Mouse (Mus musculus): ENCODE data around the gene Gsta1. TPM values are rescaled to one million over a fixed set of nuclear protein-coding genes. Genes with fewer than 3 reads are reported as not detected.
A peak's percentile ranks its signal among the peaks of the same experiment; 100 is the strongest.
"Not testable (repeated sequence)": the region's sequence is repeated elsewhere in the genome, so short reads cannot be mapped to it uniquely, and the experiment has no call there.

Gene Gsta1
- not detected in 2 replicates for polyA plus RNA-seq (2015; fragmentation: Nextera tagmentation; extraction: Ambion mirVana)

DNA sequence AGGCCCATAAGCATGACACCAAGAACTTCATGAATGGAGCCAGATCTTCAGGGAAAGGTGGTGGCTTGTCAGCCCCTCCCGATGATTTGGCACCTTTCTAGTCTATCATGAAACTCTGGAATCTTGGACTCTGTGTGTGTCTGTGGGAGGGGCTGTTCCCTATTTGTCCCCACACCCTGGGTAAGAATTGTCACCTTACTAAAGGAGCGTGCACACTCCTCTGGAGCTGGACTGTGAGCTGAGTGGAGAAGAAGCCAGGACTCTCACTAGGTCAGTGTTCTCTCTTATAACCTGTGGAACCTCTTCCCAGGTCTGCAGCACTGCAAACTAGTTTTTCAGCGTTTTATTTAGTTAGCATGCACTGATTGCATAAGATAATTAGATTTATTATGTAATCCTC, at the start of gene Gsta1:
Gsta1 (plus strand) TSS at position 196 of the 400 bp plus-strand sequence.
- ATAC-seq (ENCODE audit: low FRiP score, low read depth); H3K4me3 ChIP-seq; H3K36me3 ChIP-seq; H3K4me2 ChIP-seq; H3K9me3 ChIP-seq; H3K27me3 ChIP-seq; H3K4me1 ChIP-seq (replicated peaks); H3K27ac ChIP-seq (replicated peaks); H3K9ac ChIP-seq: not testable (repeated sequence)
- WGBS = 100% methylated on average over 1 of the region's 3 CpGs

DNA sequence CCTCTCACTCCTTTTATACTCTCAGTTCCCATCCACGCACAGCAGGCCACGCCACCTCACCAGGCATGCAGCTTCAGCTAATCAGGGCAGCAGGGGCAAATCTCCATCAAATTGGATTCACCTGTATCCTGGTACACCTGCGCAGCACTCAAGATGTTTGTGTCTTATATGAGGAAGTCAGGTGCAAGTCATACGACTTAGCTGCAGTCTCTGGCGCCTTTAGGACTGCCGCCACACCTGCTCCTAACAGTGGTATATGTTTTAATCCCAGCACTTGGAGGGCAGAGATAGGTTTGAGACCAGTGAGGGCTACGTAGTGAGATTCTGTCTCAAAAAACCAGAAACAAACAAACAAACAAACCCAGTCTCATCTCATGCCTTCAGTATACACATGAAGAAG, 48.0 kb upstream of the Gsta1 start, which contains the start of gene Gsta4:
Gsta4 (plus strand) TSS at position 301 of the 400 bp plus-strand sequence.
- not testable (repeated sequence) for H3K9ac ChIP-seq; H3K4me1 ChIP-seq (replicated peaks); ATAC-seq (ENCODE audit: low FRiP score, low read depth)

DNA sequence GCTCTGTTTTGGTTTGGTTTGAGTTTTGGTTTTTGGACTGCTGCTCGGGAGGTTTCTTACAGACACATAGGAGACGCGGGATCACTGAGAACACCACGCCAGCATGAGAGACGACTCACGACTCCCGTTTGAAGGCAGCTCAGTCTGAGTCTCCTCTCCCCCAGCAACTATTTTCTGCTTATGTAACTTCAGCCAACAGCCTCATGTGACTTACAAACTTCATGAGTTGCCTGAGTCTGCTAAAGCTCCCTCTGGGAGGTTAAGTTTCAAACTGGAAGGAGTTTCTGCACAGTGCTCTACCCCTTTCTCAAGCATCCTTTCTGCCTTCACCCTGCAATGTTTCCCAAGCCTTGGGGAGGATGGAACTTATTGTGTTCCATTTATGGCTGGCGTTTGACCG, 44.8 kb upstream of the Gsta1 start:
- Histone ChIP-seq H3K4me1 (replicated peaks) (peaks cover 3% of the 10 kb centered on the region), H3K36me3 (no peaks in the 10 kb centered on the region), H3K27me3 (0 out of 2 replicates have a peak, but pooled peaks cover 10% of the 10 kb centered on the region), H3K27ac (replicated peaks) (no peak overlapping the region), H3K9ac (no peak overlapping the region), H3K4me2 (no peak overlapping the region), H3K9me3 (no peaks in the 10 kb centered on the region), H3K4me3 (no peak overlapping the region)
- WGBS = 90% methylated on average over 9 of the region's 9 CpGs
- ATAC-seq (ENCODE audit: low FRiP score, low read depth) = no peak

More for the DNA sequence above, 48.0 kb upstream of the Gsta1 start, which contains the start of gene Gsta4:
- not testable (repeated sequence) for H3K9me3 ChIP-seq; H3K36me3 ChIP-seq; H3K27me3 ChIP-seq; H3K27ac ChIP-seq (replicated peaks); H3K4me3 ChIP-seq; H3K4me2 ChIP-seq
- WGBS = 95% methylated on average over 4 of the region's 7 CpGs

DNA sequence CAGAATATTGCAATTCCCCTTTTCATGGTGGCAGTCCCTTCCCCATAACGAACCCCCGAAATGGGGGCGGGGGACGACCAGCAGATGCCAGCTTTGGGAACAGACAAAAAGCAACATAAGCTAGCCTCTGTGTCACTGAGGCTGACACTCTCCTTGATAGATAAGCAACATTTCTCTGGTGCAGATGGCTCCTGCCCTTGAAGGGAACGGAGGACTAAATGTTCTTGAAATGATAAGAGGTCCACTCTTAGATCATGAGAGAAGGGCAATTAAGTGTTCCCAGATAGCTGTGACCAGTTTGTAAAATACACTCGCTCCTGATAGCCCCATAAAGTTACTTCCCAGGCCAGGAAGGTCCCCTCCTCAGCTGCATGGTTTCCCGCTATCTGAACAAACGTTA, 41.5 kb upstream of the Gsta1 start:
- 0 out of 2 replicates have a peak, but pooled peaks cover 10% of the 10 kb centered on the region for H3K27me3 ChIP-seq
- WGBS = 87% methylated on average over 8 of the region's 8 CpGs
- ATAC-seq (ENCODE audit: low FRiP score, low read depth) = no peak
- H3K4me2 ChIP-seq = no peak overlapping the region
- H3K27ac ChIP-seq (replicated peaks) = no peak overlapping the region
- H3K36me3 ChIP-seq = no peaks in the 10 kb centered on the region
- H3K9ac ChIP-seq = no peak overlapping the region
- H3K9me3 ChIP-seq = no peaks in the 10 kb centered on the region
- peaks cover 19% of the 10 kb centered on the region for H3K4me1 ChIP-seq (replicated peaks)
- H3K4me3 ChIP-seq = no peak overlapping the region

DNA sequence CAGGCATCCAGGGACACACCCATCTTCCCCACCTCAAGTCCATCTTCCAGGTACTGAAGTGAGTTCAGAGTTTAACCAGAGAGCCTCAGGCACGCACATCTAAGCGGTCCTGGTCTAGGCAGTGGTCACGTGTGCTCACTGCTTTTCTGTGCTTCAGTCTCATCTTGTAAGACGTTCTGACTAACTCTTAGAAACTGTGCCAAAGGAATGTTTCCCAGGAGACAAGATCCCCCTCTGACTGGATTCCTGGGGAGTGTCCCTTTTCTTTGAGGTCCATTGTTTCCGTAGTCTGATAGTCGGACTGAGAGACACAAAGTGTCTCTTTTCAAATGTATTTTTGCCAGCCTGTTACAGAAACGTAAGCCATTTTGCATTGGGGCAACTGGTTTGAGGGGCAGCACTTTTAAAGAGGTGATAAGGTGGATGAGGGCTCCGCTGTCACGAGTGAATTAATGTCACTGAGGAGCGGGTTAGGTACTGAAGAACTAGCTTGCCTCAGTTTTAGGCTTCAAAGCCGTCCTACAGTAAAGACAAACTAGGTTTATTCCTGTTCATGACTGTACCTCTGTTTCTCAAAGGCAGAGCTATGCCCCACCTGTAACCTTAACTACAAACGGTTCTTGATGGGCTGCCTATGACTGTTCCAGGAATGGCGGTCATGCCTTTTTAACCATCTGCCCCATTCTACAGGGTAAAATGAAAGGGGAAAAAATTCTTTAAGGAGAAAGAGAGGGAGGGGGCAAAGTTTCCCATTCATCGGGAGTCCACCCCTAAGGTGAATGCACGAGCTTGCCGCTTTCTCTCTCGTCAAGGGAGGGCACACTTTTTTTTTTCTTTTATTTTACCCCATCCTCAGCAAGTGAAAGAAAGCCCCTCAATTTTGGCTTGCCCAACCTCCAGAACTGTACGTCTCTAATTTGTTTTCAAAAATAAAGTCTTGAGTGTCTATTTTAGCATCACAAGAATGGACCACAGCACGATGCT, 39.5 kb upstream of the Gsta1 start:
- H3K27me3 ChIP-seq = 0 out of 2 replicates have a peak, but pooled peaks cover 10% of the 10 kb centered on the region
- peak overlapping the region; percentile 38 for H3K4me3 ChIP-seq
- H3K4me1 ChIP-seq (replicated peaks) = peaks cover 19% of the 10 kb centered on the region
- H3K9ac ChIP-seq = 0 out of 2 replicates have a peak overlapping the region, but pooled peaks have one; percentile 18
- 2% methylated on average over 19 of the region's 19 CpGs for WGBS
- H3K36me3 ChIP-seq = no peaks in the 10 kb centered on the region
- peak; percentile 43; the same call in 1 of the 2 replicates for ATAC-seq (ENCODE audit: low FRiP score, low read depth)
- peak overlapping the region; percentile 63 for H3K4me2 ChIP-seq
- H3K27ac ChIP-seq (replicated peaks) = no peak overlapping the region
- H3K9me3 ChIP-seq = no peaks in the 10 kb centered on the region

GRCm38 (mm10) chr9:78191736-78192135, 38.7 kb upstream of the Gsta1 start:
- 0 out of 2 replicates have a peak overlapping the region, but pooled peaks have one; percentile 18 for H3K9ac ChIP-seq
- peak; percentile 60 for ATAC-seq (ENCODE audit: low FRiP score, low read depth)

GRCm38 (mm10) chr9:78193902-78194597, 36.4 kb upstream of the Gsta1 start:
- ATAC-seq (ENCODE audit: low FRiP score, low read depth) = 0 out of 2 replicates have a peak, but pooled peaks have one; percentile 13
- H3K9me3 ChIP-seq = no peaks in the 10 kb centered on the region
- H3K27me3 ChIP-seq = 0 out of 2 replicates have a peak, but pooled peaks cover 10% of the 10 kb centered on the region
- no peaks in the 10 kb centered on the region for H3K36me3 ChIP-seq
- no peak overlapping the region for H3K9ac ChIP-seq
- WGBS = 51% methylated on average over 9 of the region's 9 CpGs
- no peak overlapping the region for H3K4me2 ChIP-seq
- no peak overlapping the region for H3K4me3 ChIP-seq
- H3K27ac ChIP-seq (replicated peaks) = no peak overlapping the region
- peaks cover 19% of the 10 kb centered on the region for H3K4me1 ChIP-seq (replicated peaks)

More at GRCm38 (mm10) chr9:78191736-78192135, 38.7 kb upstream of the Gsta1 start:
- Histone ChIP-seq H3K4me1 (replicated peaks) (peaks cover 19% of the 10 kb centered on the region), H3K4me2 (peak overlapping the region; percentile 63), H3K36me3 (no peaks in the 10 kb centered on the region), H3K9me3 (no peaks in the 10 kb centered on the region), H3K27ac (replicated peaks) (no peak overlapping the region), H3K4me3 (peak overlapping the region; percentile 38), H3K27me3 (0 out of 2 replicates have a peak, but pooled peaks cover 10% of the 10 kb centered on the region)
- WGBS = under 1% methylated on average over 18 of the region's 18 CpGs

DNA sequence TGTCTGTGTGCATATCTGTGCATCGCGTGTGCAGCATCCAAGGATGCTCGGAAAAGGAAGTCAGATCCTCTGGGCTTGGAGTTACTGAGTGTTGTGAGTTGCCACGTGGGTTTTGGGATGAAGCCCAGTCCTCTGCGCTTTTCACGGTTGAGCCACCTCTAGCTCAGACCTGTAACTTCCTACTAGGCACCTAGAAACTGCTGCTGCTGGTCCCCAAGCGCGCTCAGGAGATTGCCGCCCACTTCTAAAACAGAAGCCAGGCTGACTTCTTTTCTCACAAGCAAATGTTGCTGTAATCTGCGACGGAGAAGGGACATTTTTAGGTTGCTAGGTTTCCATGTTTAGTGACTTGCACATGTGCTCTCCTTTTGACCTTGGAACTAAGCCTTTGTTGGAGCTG, 35.4 kb upstream of the Gsta1 start:
- no peak overlapping the region for H3K9ac ChIP-seq
- ATAC-seq (ENCODE audit: low FRiP score, low read depth) = no peak
- H3K27me3 ChIP-seq = 0 out of 2 replicates have a peak, but pooled peaks cover 4% of the 10 kb centered on the region
- peaks cover 19% of the 10 kb centered on the region for H3K4me1 ChIP-seq (replicated peaks)
- H3K27ac ChIP-seq (replicated peaks) = no peak overlapping the region
- H3K4me2 ChIP-seq = no peak overlapping the region
- 80% methylated on average over 11 of the region's 11 CpGs for WGBS
- H3K9me3 ChIP-seq = no peaks in the 10 kb centered on the region
- H3K36me3 ChIP-seq = no peaks in the 10 kb centered on the region
- H3K4me3 ChIP-seq = no peak overlapping the region

DNA sequence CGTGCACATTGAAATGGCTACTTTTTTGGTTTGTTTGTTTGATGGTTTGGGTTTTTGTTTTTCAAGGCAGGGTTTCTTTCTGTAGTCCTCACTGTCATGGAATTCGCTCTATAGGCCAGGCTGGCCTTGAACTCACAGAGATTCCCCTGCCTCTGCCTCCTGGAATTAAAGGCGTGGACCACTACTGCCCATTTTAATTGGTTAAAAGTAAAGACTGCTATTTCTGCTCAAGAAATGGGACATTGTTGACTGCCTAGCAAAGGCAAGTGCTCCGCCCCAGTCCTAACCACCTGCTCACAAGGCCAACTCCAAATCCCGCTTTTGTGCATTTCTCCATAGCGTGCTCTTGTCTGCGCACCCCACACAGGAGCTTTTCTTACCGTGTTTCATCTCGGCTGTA, 32.7 kb upstream of the Gsta1 start:
- 93% methylated on average over 9 of the region's 9 CpGs for WGBS
- H3K9ac ChIP-seq = no peak overlapping the region
- ATAC-seq (ENCODE audit: low FRiP score, low read depth) = no peak
- no peaks in the 10 kb centered on the region for H3K36me3 ChIP-seq
- no peaks in the 10 kb centered on the region for H3K4me1 ChIP-seq (replicated peaks)
- H3K4me2 ChIP-seq = no peak overlapping the region
- H3K9me3 ChIP-seq = no peaks in the 10 kb centered on the region
- no peak overlapping the region for H3K4me3 ChIP-seq
- H3K27ac ChIP-seq (replicated peaks) = no peak overlapping the region
- H3K27me3 ChIP-seq = no peaks in the 10 kb centered on the region

DNA sequence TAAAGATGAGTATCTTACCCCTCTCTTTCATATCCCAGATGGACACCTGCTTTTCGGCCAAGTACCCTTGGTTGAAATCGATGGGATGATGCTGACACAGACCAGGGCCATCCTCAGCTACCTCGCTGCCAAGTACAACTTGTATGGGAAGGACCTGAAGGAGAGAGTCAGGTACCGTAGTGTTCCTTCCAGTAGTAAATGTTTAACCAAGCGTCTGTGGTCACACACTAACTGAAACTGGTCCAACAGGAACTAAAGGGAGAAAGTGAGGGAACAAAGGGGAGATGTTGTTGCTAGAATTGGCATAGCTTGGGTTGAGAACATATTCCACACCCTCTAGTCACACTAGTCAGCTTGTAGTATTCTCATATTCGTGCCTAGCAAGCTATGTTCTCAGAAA, 26.3 kb upstream of the Gsta1 start:
- H3K27me3 ChIP-seq = no peaks in the 10 kb centered on the region
- no peak overlapping the region for H3K4me3 ChIP-seq
- no peaks in the 10 kb centered on the region for H3K4me1 ChIP-seq (replicated peaks)
- H3K27ac ChIP-seq (replicated peaks) = no peak overlapping the region
- 91% methylated on average over 6 of the region's 6 CpGs for WGBS
- H3K9me3 ChIP-seq = no peaks in the 10 kb centered on the region
- H3K4me2 ChIP-seq = no peak overlapping the region
- no peak overlapping the region for H3K9ac ChIP-seq
- no peak for ATAC-seq (ENCODE audit: low FRiP score, low read depth)
- H3K36me3 ChIP-seq = no peaks in the 10 kb centered on the region

GRCm38 (mm10) chr9:78208956-78209355, 21.5 kb upstream of the Gsta1 start:
- H3K27ac ChIP-seq (replicated peaks) = no peak overlapping the region
- 77% methylated on average over 4 of the region's 4 CpGs for WGBS
- no peaks in the 10 kb centered on the region for H3K27me3 ChIP-seq
- no peak overlapping the region for H3K4me2 ChIP-seq
- H3K4me3 ChIP-seq = no peak overlapping the region
- ATAC-seq (ENCODE audit: low FRiP score, low read depth) = no peak
- H3K9me3 ChIP-seq = no peaks in the 10 kb centered on the region
- H3K4me1 ChIP-seq (replicated peaks) = no peaks in the 10 kb centered on the region
- no peak overlapping the region for H3K9ac ChIP-seq
- H3K36me3 ChIP-seq = no peaks in the 10 kb centered on the region

DNA sequence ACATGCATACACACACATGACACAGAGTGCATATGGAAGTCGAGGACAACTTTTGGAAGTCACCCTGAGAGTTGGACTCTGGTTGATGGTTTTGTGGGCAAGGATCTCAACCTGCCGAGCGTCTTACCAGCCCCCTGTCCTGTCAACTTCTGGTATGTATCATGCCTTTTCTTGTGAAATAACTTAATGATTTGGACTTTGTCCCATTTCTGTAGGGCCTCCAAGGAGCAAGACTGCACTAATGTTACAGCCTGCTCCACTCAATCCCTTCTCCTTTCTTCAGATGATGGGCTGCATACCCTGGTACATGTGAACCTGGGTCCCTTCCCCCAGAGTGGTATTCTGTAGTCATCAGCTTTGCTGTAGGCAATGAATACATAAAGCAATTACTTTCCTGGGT, 20.4 kb upstream of the Gsta1 start:
- Histone ChIP-seq H3K4me1 (replicated peaks) (no peaks in the 10 kb centered on the region), H3K27me3 (no peaks in the 10 kb centered on the region), H3K36me3 (no peaks in the 10 kb centered on the region), H3K4me2 (no peak overlapping the region), H3K9me3 (no peaks in the 10 kb centered on the region), H3K27ac (replicated peaks) (no peak overlapping the region), H3K4me3 (no peak overlapping the region), H3K9ac (no peak overlapping the region)
- 93% methylated on average over 3 of the region's 3 CpGs for WGBS
- no peak for ATAC-seq (ENCODE audit: low FRiP score, low read depth)
